Mouse (Mus musculus) liver, embryonic 14.5 days (tissue): ENCODE data around the gene Efemp1.

Experiments used
- CTCF ChIP-seq: IDR thresholded peaks from 2 replicates; pipeline ENCODE4 v1.5.1; 2016; ENCODE audit warnings: antibody characterized with exemption, low read depth, control low read depth
- EP300 ChIP-seq: IDR thresholded peaks from 2 replicates; pipeline ENCODE4 v1.6.1; 2016; ENCODE audit warnings: antibody characterized with exemption, low read depth

- TF ChIP-seq CTCF (no peak), EP300 (no peak)
Observed at GRCm38 (mm10) chr11:28961381-28961780, 108.4 kb downstream of the Efemp1 start.
